Mouse (Mus musculus) layer of hippocampus, postnatal 36 days (tissue): ENCODE results near the gene Srcin1. TPM values are rescaled to one million over a fixed set of nuclear protein-coding genes. Genes with fewer than 3 reads are reported as not detected.

Experiments used
- DNase-seq, 2 experiments: peaks; one replicate each; pipeline ENCODE4 v3.0.0; 2022
- total RNA-seq, 2 experiments: library from RNA; stranded (reverse); gene quantifications; 2 replicates each; pipeline ENCODE4 v1.2.3; 2021

Gene Srcin1
- total RNA-seq, 2 experiments from 2014 or later = 230 to 247 TPM

- DNase-seq = no peak
Observed at GRCm38 (mm10) chr11:97462538-97462937, 113.4 kb downstream of the Srcin1 start.

GRCm38 (mm10) chr11:97461307-97461820, 114.6 kb downstream of the Srcin1 start:
- no peak for DNase-seq

Other genes starting within 250 kb of the Srcin1 start
- under 1 TPM; 0.23 to 0.30 TPM for gene Gpr179, start 224.1 kb downstream of the Srcin1 start, total RNA-seq
- gene Socs7, start 213.6 kb downstream of the Srcin1 start, total RNA-seq = 10 to 100 TPM; 83.8 to 83.9 TPM
- gene Arhgap23, start 160.7 kb downstream of the Srcin1 start, total RNA-seq = 10 to 100 TPM; 73.4 to 75.4 TPM
- gene 4933428G20Rik, start 75.8 kb downstream of the Srcin1 start, total RNA-seq = not detected
- 10 to 100 TPM; 33.6 to 34.2 TPM for gene Epop, start 53.5 kb upstream of the Srcin1 start, total RNA-seq
- 100 to 1,000 TPM; 105 to 110 TPM for gene Mllt6, start 87.2 kb upstream of the Srcin1 start, total RNA-seq
- 10 to 100 TPM; 52.8 to 58.2 TPM for gene Cisd3, start 109.6 kb upstream of the Srcin1 start, total RNA-seq
- 10 to 100 TPM; 23.5 to 30.6 TPM for gene Pcgf2, start 124.3 kb upstream of the Srcin1 start, total RNA-seq
- gene Psmb3, start 127.2 kb upstream of the Srcin1 start, total RNA-seq = 100 to 1,000 TPM; 125 to 129 TPM
- gene Pip4k2b, start 168.5 kb upstream of the Srcin1 start, total RNA-seq = 100 to 1,000 TPM; 109 to 112 TPM
- 10 to 100 TPM; 19.5 to 19.8 TPM for gene Cwc25, start 190.4 kb upstream of the Srcin1 start, total RNA-seq
- 1 to 10 TPM in 1 of 2 experiments, under 1 TPM in 1; 0.60 to 1.3 TPM for gene 1700001P01Rik, start 199.7 kb upstream of the Srcin1 start, total RNA-seq
- 100 to 1,000 TPM; 355 TPM for gene Rpl23, start 206.3 kb upstream of the Srcin1 start, total RNA-seq
- gene Lasp1, start 222.8 kb upstream of the Srcin1 start, total RNA-seq = 10 to 100 TPM; 98.0 to 98.2 TPM